In genomic region chr11:55027204-55027855, GRCm38 (mm10) we compare ENCODE assay signal across 12 mouse cellular contexts. TPM values are rescaled to one million over a fixed set of nuclear protein-coding genes. Genes with fewer than 3 reads are reported as not detected.
DNase-seq lines count a peak whose midpoint lies in the region; ATAC-seq and TF ChIP-seq lines count a peak whose summit lies in the region.
"Had no signal": no experiment of that assay in that cellular context is flagged by ENCODE, and none has a peak within 500 bp of the region (broad histone marks: within the 10 kb centered on the region; RNA-seq: fewer than 3 reads in every experiment).

No protein-coding gene starts in this region.

- no peak for TF ChIP-seq POLR2A in olfactory bulb, adult 2 months (IDR thresholded peaks at IDR 0.05; ENCODE audit: insufficient read depth, low read depth, low read length)

- H3K4me2 ChIP-seq in heart, embryonic 13.5 days, result no peak overlapping the region
- H3K4me2 ChIP-seq in lung, embryonic 16.5 days (ENCODE audit: low read depth, low read length), result peak overlapping the region; percentile 28; the same call in 1 of the 2 replicates
- H3K4me2 ChIP-seq in kidney, embryonic 16.5 days (replicated peaks; ENCODE audit: low read depth, low read length), result no peak overlapping the region
- H3K4me2 ChIP-seq: midbrain, embryonic 11.5 days had no signal

- ATAC-seq in heart, embryonic 13.5 days (ENCODE audit: extremely low read depth, insufficient number of reproducible peaks, low FRiP score, low TSS enrichment), result no peak
- ATAC-seq in lung, embryonic 16.5 days (ENCODE audit: low read depth), result no peak
- no peak for ATAC-seq in kidney, embryonic 16.5 days (ENCODE audit: low FRiP score, low TSS enrichment)
- ATAC-seq: activated CD4-positive, CD25-positive, alpha-beta regulatory T cell, adult 4 months; forebrain, embryonic 14.5 days had no signal

- WGBS in heart, embryonic 13.5 days, result 74% methylated on average over 2 of the region's 2 CpGs
- WGBS in lung, embryonic 16.5 days, result 58% methylated on average over 2 of the region's 2 CpGs
- WGBS in kidney, embryonic 16.5 days, result 76% methylated on average over 2 of the region's 2 CpGs
- WGBS in olfactory bulb, adult 2 months, result 64% methylated on average over 2 of the region's 2 CpGs

- no peak overlapping the region for H3K9ac ChIP-seq in heart, embryonic 13.5 days
- no peak overlapping the region for H3K9ac ChIP-seq in lung, embryonic 16.5 days (ENCODE audit: low read length)
- 0 out of 2 replicates have a peak overlapping the region, but pooled peaks have one; percentile 5 for H3K9ac ChIP-seq in kidney, embryonic 16.5 days (replicated peaks; ENCODE audit: low read length)

- H3K27me3 ChIP-seq in heart, embryonic 13.5 days (replicated peaks), result no peaks in the 10 kb centered on the region
- no peaks in the 10 kb centered on the region for H3K27me3 ChIP-seq in lung, embryonic 16.5 days (ENCODE audit: control insufficient read depth, insufficient read depth, low read depth, low read length)
- H3K27me3 ChIP-seq in kidney, embryonic 16.5 days (ENCODE audit: insufficient read depth, low read length), result no peaks in the 10 kb centered on the region

- peaks cover 93% of the 10 kb centered on the region for H3K4me1 ChIP-seq in heart, embryonic 13.5 days
- peaks cover 89% of the 10 kb centered on the region for H3K4me1 ChIP-seq in lung, embryonic 16.5 days (replicated peaks; ENCODE audit: control insufficient read depth, insufficient read depth, low read length)
- peaks cover 69% of the 10 kb centered on the region for H3K4me1 ChIP-seq in kidney, embryonic 16.5 days (ENCODE audit: insufficient read depth, low read length)
- peaks cover 41% of the 10 kb centered on the region for H3K4me1 ChIP-seq in olfactory bulb, adult 2 months (ENCODE audit: control insufficient read depth, insufficient read depth, low read length)

- no peak for DNase-seq in heart, adult 18-20 months
- no peak for DNase-seq in lung, postnatal 4 days
- no peak for DNase-seq in frontal cortex, adult 2 months (ENCODE audit: extremely low spot score in 1 of 2, low spot score in 1 of 2)
- DNase-seq in cerebellum, adult 9-11 months, result no peak
- DNase-seq: heart, postnatal 4 days had no signal

- H3K36me3 ChIP-seq in heart, embryonic 13.5 days, result peaks cover 37% of the 10 kb centered on the region
- H3K36me3 ChIP-seq in lung, embryonic 16.5 days (ENCODE audit: control insufficient read depth, insufficient read depth, low read length), result no peaks in the 10 kb centered on the region
- no peaks in the 10 kb centered on the region for H3K36me3 ChIP-seq in kidney, embryonic 16.5 days (ENCODE audit: insufficient read depth, low read length)

- TF ChIP-seq CTCF in olfactory bulb, adult 2 months (IDR thresholded peaks at IDR 0.05; ENCODE audit: insufficient read depth, low read depth, low read length), result no peak

- no peaks in the 10 kb centered on the region for H3K9me3 ChIP-seq in heart, embryonic 13.5 days
- no peaks in the 10 kb centered on the region for H3K9me3 ChIP-seq in lung, embryonic 16.5 days (ENCODE audit: control insufficient read depth, low read length)
- H3K9me3 ChIP-seq in kidney, embryonic 16.5 days (ENCODE audit: low read length), result no peaks in the 10 kb centered on the region

- H3K4me3 ChIP-seq in heart, embryonic 13.5 days, result no peak overlapping the region
- H3K4me3 ChIP-seq in lung, embryonic 16.5 days (ENCODE audit: low read length), result no peak overlapping the region
- H3K4me3 ChIP-seq in kidney, embryonic 16.5 days (ENCODE audit: low read length), result no peak overlapping the region
- no peak overlapping the region for H3K4me3 ChIP-seq in olfactory bulb, adult 2 months (ENCODE audit: insufficient read depth, low read depth, low read length)

- peak overlapping the region; percentile 98 for H3K27ac ChIP-seq in heart, embryonic 13.5 days (replicated peaks)
- H3K27ac ChIP-seq in lung, embryonic 16.5 days (ENCODE audit: low read length), result peak overlapping the region; percentile 85
- H3K27ac ChIP-seq in kidney, embryonic 16.5 days (ENCODE audit: low read length), result peak overlapping the region; percentile 86
- H3K27ac ChIP-seq in olfactory bulb, adult 2 months (ENCODE audit: insufficient read depth, low read depth, low read length), result peak overlapping the region; percentile 65

RNA-seq across cellular contexts. Expression of gene Anxa6, which starts 5.9 kb away (rescaled TPM):
- 315 and 354 TPM in 2 replicates for polyA plus RNA-seq in heart, embryonic 13.5 days (2015; fragmentation: Nextera tagmentation; extraction: Ambion mirVana)
- 100 to 1,000 TPM; 206 to 210 TPM for total RNA-seq in heart, adult 18-20 months (2021)
- 406 and 415 TPM in 2 replicates for polyA plus RNA-seq in lung, embryonic 16.5 days (2015; fragmentation: Nextera tagmentation; extraction: Ambion mirVana)
- polyA plus RNA-seq in kidney, embryonic 16.5 days (2015; fragmentation: Nextera tagmentation; extraction: Ambion mirVana), result 239 and 266 TPM in 2 replicates
- not detected in 2 replicates for polyA plus RNA-seq in olfactory bulb, adult 2 months (2012; ENCODE audit: insufficient read depth, insufficient read length, low replicate concordance, missing spikeins)
- 76.6 and 76.8 TPM in 2 replicates for polyA plus RNA-seq in frontal cortex, adult 2 months (2012; rRNA removed)

RNA-seq across cellular contexts. Expression of gene Ccdc69, which starts 50.6 kb away (rescaled TPM):
- polyA plus RNA-seq in heart, embryonic 13.5 days (2015; fragmentation: Nextera tagmentation; extraction: Ambion mirVana), result 18.8 and 20.8 TPM in 2 replicates
- total RNA-seq in heart, adult 18-20 months (2021), result 1 to 10 TPM; 5.3 to 8.3 TPM
- 3.5 and 3.8 TPM in 2 replicates for polyA plus RNA-seq in lung, embryonic 16.5 days (2015; fragmentation: Nextera tagmentation; extraction: Ambion mirVana)
- polyA plus RNA-seq in kidney, embryonic 16.5 days (2015; fragmentation: Nextera tagmentation; extraction: Ambion mirVana), result 3.0 and 3.6 TPM in 2 replicates
- not detected in 2 replicates for polyA plus RNA-seq in olfactory bulb, adult 2 months (2012; ENCODE audit: insufficient read depth, insufficient read length, low replicate concordance, missing spikeins)
- polyA plus RNA-seq in frontal cortex, adult 2 months (2012; rRNA removed), result 0.94 and 1.2 TPM in 2 replicates
